In genomic region chr11:60141285-60141608, GRCm38 (mm10) we compare ENCODE assay signal across 9 mouse cellular contexts. TPM values are rescaled to one million over a fixed set of nuclear protein-coding genes. Genes with fewer than 3 reads are reported as not detected.
DNase-seq lines count a peak whose midpoint lies in the region; ATAC-seq and TF ChIP-seq lines count a peak whose summit lies in the region.
"Had no signal": no experiment of that assay in that cellular context is flagged by ENCODE, and none has a peak within 500 bp of the region (broad histone marks: within the 10 kb centered on the region; RNA-seq: fewer than 3 reads in every experiment).

No protein-coding gene starts in this region.

- no peaks in the 10 kb centered on the region for H3K9me3 ChIP-seq in heart, embryonic 10.5 days
- no peaks in the 10 kb centered on the region for H3K9me3 ChIP-seq in E14TG2a.4 (ENCODE audit: low read length)
- H3K9me3 ChIP-seq in forebrain, embryonic 12.5 days = no peaks in the 10 kb centered on the region
- no peaks in the 10 kb centered on the region for H3K9me3 ChIP-seq in liver, embryonic 13.5 days (replicated peaks)

- ATAC-seq in forebrain, embryonic 12.5 days (ENCODE audit: low FRiP score) = no peak
- ATAC-seq in liver, embryonic 13.5 days (ENCODE audit: low read depth) = 0 out of 2 replicates have a peak, but pooled peaks have one; percentile 14

- H3K4me1 ChIP-seq in heart, embryonic 10.5 days = peaks cover 86% of the 10 kb centered on the region
- peaks cover 53% of the 10 kb centered on the region for H3K4me1 ChIP-seq in E14TG2a.4 (replicated peaks; ENCODE audit: low read depth, low read length)
- H3K4me1 ChIP-seq in forebrain, embryonic 12.5 days = peaks cover 70% of the 10 kb centered on the region
- H3K4me1 ChIP-seq in liver, embryonic 13.5 days (replicated peaks) = peaks cover 76% of the 10 kb centered on the region

- peak overlapping the region; percentile 77 for H3K4me3 ChIP-seq in heart, embryonic 10.5 days
- peak overlapping the region; percentile 94 for H3K4me3 ChIP-seq in E14TG2a.4 (replicated peaks; ENCODE audit: low read length)
- H3K4me3 ChIP-seq in forebrain, embryonic 12.5 days (replicated peaks) = peak overlapping the region; percentile 75
- H3K4me3 ChIP-seq in liver, embryonic 13.5 days (replicated peaks) = no peak overlapping the region

- TF ChIP-seq CTCF in E14TG2a.4 (conservative IDR thresholded peaks at IDR 0.05; ENCODE audit: low read length) = no peak

- peak overlapping the region; percentile 89 for H3K4me2 ChIP-seq in forebrain, embryonic 12.5 days
- peak overlapping the region; percentile 85 for H3K4me2 ChIP-seq in liver, embryonic 13.5 days

- peak overlapping the region; percentile 87 for H3K9ac ChIP-seq in forebrain, embryonic 12.5 days
- H3K9ac ChIP-seq in liver, embryonic 13.5 days = no peak overlapping the region

- peaks cover 36% of the 10 kb centered on the region for H3K36me3 ChIP-seq in heart, embryonic 10.5 days
- peaks cover 30% of the 10 kb centered on the region for H3K36me3 ChIP-seq in E14TG2a.4 (ENCODE audit: insufficient read depth, low read length)
- H3K36me3 ChIP-seq in forebrain, embryonic 12.5 days (replicated peaks) = peaks cover 21% of the 10 kb centered on the region
- peaks cover 22% of the 10 kb centered on the region for H3K36me3 ChIP-seq in liver, embryonic 13.5 days

- 9% methylated on average over 7 of the region's 7 CpGs for WGBS in heart, embryonic 10.5 days
- WGBS in forebrain, embryonic 12.5 days = 3% methylated on average over 7 of the region's 7 CpGs
- 57% methylated on average over 7 of the region's 7 CpGs for WGBS in liver, embryonic 13.5 days (ENCODE audit: insufficient replicate concordance)

- peak overlapping the region; percentile 95 for H3K27ac ChIP-seq in heart, embryonic 10.5 days
- peak overlapping the region; percentile 96 for H3K27ac ChIP-seq in forebrain, embryonic 12.5 days
- no peak overlapping the region for H3K27ac ChIP-seq in liver, embryonic 13.5 days

- H3K27me3 ChIP-seq in heart, embryonic 10.5 days (ENCODE audit: insufficient read depth, poor library complexity, severe bottlenecking) = no peaks in the 10 kb centered on the region
- peaks cover 59% of the 10 kb centered on the region for H3K27me3 ChIP-seq in E14TG2a.4 (ENCODE audit: insufficient read depth, low read length)
- H3K27me3 ChIP-seq in forebrain, embryonic 12.5 days = no peaks in the 10 kb centered on the region
- peaks cover 27% of the 10 kb centered on the region for H3K27me3 ChIP-seq in liver, embryonic 13.5 days

- intact Hi-C loops in heart, postnatal 36 days (cut with DNase I) = no loop called here

- no peak for DNase-seq in heart, embryonic 10.5 days (ENCODE audit: low spot score)
- DNase-seq in heart, postnatal 36 days = no peak
- no peak for DNase-seq in liver, embryonic 13.5 days
- no peak for DNase-seq in frontal cortex, adult 2 months (ENCODE audit: extremely low spot score in 1 of 2, low spot score in 1 of 2)
- no peak for DNase-seq in natural killer cell, adult 2 months (ENCODE audit: low spot score in 2 of 2)
- DNase-seq in thymus, adult 18-20 months = no peak
- DNase-seq: kidney, postnatal 14 days had no signal

RNA-seq across cellular contexts. Expression of gene Rai1, which starts 36.4 kb away (rescaled TPM):
- 21.2 and 32.5 TPM in 2 replicates for polyA plus RNA-seq in heart, embryonic 10.5 days (2016; fragmentation: Nextera tagmentation; extraction: Ambion mirVana)
- total RNA-seq in heart, postnatal 36 days (2021) = 10 to 100 TPM; 24.2 to 24.5 TPM
- 34.2 and 35.1 TPM in 2 replicates for polyA plus RNA-seq in forebrain, embryonic 12.5 days (2016; fragmentation: Nextera tagmentation; extraction: Ambion mirVana)
- 5.1 and 5.7 TPM in 2 replicates for polyA plus RNA-seq in liver, embryonic 13.5 days (2015; fragmentation: Nextera tagmentation; extraction: Ambion mirVana)
- polyA plus RNA-seq in frontal cortex, adult 2 months (2012; rRNA removed) = 47.8 and 53.3 TPM in 2 replicates
